Mouse (Mus musculus) ES-E14 (cell line): ENCODE data around the gene Borcs8. TPM values are rescaled to one million over a fixed set of nuclear protein-coding genes. Genes with fewer than 3 reads are reported as not detected.

ENCODE experiments used
- DNase-seq: peaks from one replicate; pipeline ENCODE4 v3.0.0-alpha.2; 2013; ENCODE audit warnings: low read depth, low spot score
- H3K27ac ChIP-seq: 2 replicates; pipeline ENCODE4 v1.5.1; 2012; ENCODE audit warnings: low read depth, mild to moderate bottlenecking, low read length, moderate library complexity, mixed read lengths; ENCODE audit not compliant: poor library complexity, insufficient read depth, severe bottlenecking
- H3K36me3 ChIP-seq: 2 replicates; pipeline ENCODE4 v1.6.1; 2012; ENCODE audit warnings: mild to moderate bottlenecking, low read length, moderate library complexity, mixed read lengths; ENCODE audit not compliant: control insufficient read depth, poor library complexity, insufficient read depth, severe bottlenecking
- H3K4me1 ChIP-seq, 2 experiments: fragments of 150-350 bp in 1 of 2; sonication (generic) in 1 of 2; 2 replicates each; pipeline ENCODE4 v1.6.1; 2012; ENCODE audit warnings: low read length in 2 of 2, mild to moderate bottlenecking in 1 of 2, mixed read lengths in 1 of 2; ENCODE audit not compliant: control insufficient read depth in 2 of 2, insufficient read depth in 2 of 2, poor library complexity in 1 of 2
- H3K4me3 ChIP-seq, 2 experiments: fragments of 150-350 bp in 1 of 2; sonication (generic) in 1 of 2; 2 replicates each; pipeline ENCODE4 v1.5.1; 2012; ENCODE audit warnings: low read length in 2 of 2, low read depth in 1 of 2, mild to moderate bottlenecking in 1 of 2, mixed read lengths in 1 of 2; ENCODE audit not compliant: insufficient read depth in 1 of 2, poor library complexity in 1 of 2, severe bottlenecking in 1 of 2
- H3K9ac ChIP-seq: 2 replicates; pipeline ENCODE4 v1.6.1; 2012; ENCODE audit warnings: low read depth, mild to moderate bottlenecking, low read length, mixed read lengths; ENCODE audit not compliant: poor library complexity, insufficient read depth, severe bottlenecking
- H3K9me3 ChIP-seq: fragments of 150-350 bp; sonication (generic); 2 replicates; pipeline ENCODE4 v1.6.1; 2012; ENCODE audit warnings: low read depth, mild to moderate bottlenecking, low read length; ENCODE audit not compliant: control insufficient read depth, insufficient read depth
- CHD2 ChIP-seq: IDR thresholded peaks from 2 replicates; pipeline ENCODE4 v1.6.1; 2014; ENCODE audit warnings: mild to moderate bottlenecking, low read depth, low read length, inconsistent platforms
- HCFC1 ChIP-seq: IDR thresholded peaks from 2 replicates; pipeline ENCODE4 v1.6.1; 2012; ENCODE audit warnings: low read length, inconsistent platforms, borderline replicate concordance; ENCODE audit not compliant: insufficient read depth
- MAFK ChIP-seq: IDR thresholded peaks from 2 replicates; pipeline ENCODE4 v1.6.1; 2014; ENCODE audit warnings: mild to moderate bottlenecking, low read depth, low read length, inconsistent platforms; ENCODE audit not compliant: insufficient read depth
- ZC3H11A ChIP-seq: IDR thresholded peaks from 2 replicates; pipeline ENCODE4 v1.6.1; 2012; ENCODE audit warnings: low read depth, mild to moderate bottlenecking, inconsistent platforms, low read length, borderline replicate concordance
- ZNF384 ChIP-seq: IDR thresholded peaks from 2 replicates; pipeline ENCODE4 v1.6.1; 2012; ENCODE audit warnings: low read depth, low read length, inconsistent platforms
- in situ Hi-C, 2 experiments: fragments of 600-800 bp; cut with MboI; formaldehyde crosslinking; loops; one replicate each; pipeline ENCODE4 v1.15.1; 2025; ENCODE audit warnings: low sequenced_read_pairs in 2 of 2, inconsistent platforms in 1 of 2; ENCODE audit not compliant: unreplicated experiment in 2 of 2
- total RNA-seq: library from RNA; depleted of rRNA; stranded (reverse); fragments of 300-350 nt; gene quantifications from 2 replicates; pipeline ENCODE4 v1.2.3, GENCODE M21; 2012

Borcs8 gene
- total RNA-seq, 1 experiment: 30.0 TPM

- Histone ChIP-seq H3K36me3 (no peaks in the 10 kb centered on the region), H3K27ac (no peak overlapping the region), H3K4me3 (peak overlapping the region; percentile 24 to 52; a peak in 3 of 4 replicates), H3K9me3 (no peaks in the 10 kb centered on the region), H3K9ac (no peak overlapping the region), H3K4me1 (peaks cover 1 to 8% of the 10 kb centered on the region in 2 experiments; a peak in 1 of 4 replicates)
- peak; percentile 59 for DNase-seq
- peak; percentile 37; the same call in 1 of the 2 replicates for TF ChIP-seq ZC3H11A
- TF ChIP-seq CHD2: no peak
- no peak for TF ChIP-seq HCFC1
- 0 out of 2 replicates have a peak, but pooled peaks have one; percentile 22 for TF ChIP-seq ZNF384
- no peak for TF ChIP-seq MAFK
- in situ Hi-C loops: no loop called here
Observed at GRCm38 (mm10) chr8:70166504-70167110, 27.3 kb downstream of the Borcs8 start.

GRCm38 (mm10) chr8:70170116-70170515, 30.8 kb downstream of the Borcs8 start:
- TF ChIP-seq MAFK (no peak), CHD2 (no peak), ZNF384 (no peak), HCFC1 (no peak), ZC3H11A (no peak)
- DNase-seq: no peak
- H3K27ac ChIP-seq: no peak overlapping the region
- H3K9me3 ChIP-seq: no peaks in the 10 kb centered on the region
- no peak overlapping the region for H3K9ac ChIP-seq
- in situ Hi-C loops: no loop called here
- H3K36me3 ChIP-seq: peaks cover 3% of the 10 kb centered on the region; the same call in 1 of the 2 replicates
- H3K4me1 ChIP-seq: peaks cover 1 to 13% of the 10 kb centered on the region in 2 experiments; a peak in 2 of 4 replicates
- H3K4me3 ChIP-seq: no peak overlapping the region

- in situ Hi-C loops: no loop called here
- no peak for TF ChIP-seq MAFK
- TF ChIP-seq CHD2: no peak
- TF ChIP-seq ZNF384: no peak
- TF ChIP-seq ZC3H11A: no peak
- TF ChIP-seq HCFC1: no peak
- Histone ChIP-seq H3K9me3 (no peaks in the 10 kb centered on the region), H3K4me1 (peaks cover 1 to 11% of the 10 kb centered on the region in 2 experiments; a peak in 2 of 4 replicates), H3K9ac (no peak overlapping the region), H3K4me3 (no peak overlapping the region), H3K36me3 (peaks cover 3% of the 10 kb centered on the region; the same call in 1 of the 2 replicates), H3K27ac (no peak overlapping the region)
- no peak for DNase-seq
Observed at GRCm38 (mm10) chr8:70170748-70171147, 31.4 kb downstream of the Borcs8 start.

GRCm38 (mm10) chr8:70171240-70171639, 31.9 kb downstream of the Borcs8 start:
- no peak overlapping the region for H3K4me3 ChIP-seq
- TF ChIP-seq CHD2: no peak
- TF ChIP-seq HCFC1: no peak
- TF ChIP-seq ZC3H11A: no peak
- no peak for TF ChIP-seq ZNF384
- no peak for TF ChIP-seq MAFK
- no peak for DNase-seq
- peaks cover 3% of the 10 kb centered on the region; the same call in 1 of the 2 replicates for H3K36me3 ChIP-seq
- no peak overlapping the region for H3K27ac ChIP-seq
- H3K9ac ChIP-seq: no peak overlapping the region
- H3K4me1 ChIP-seq: peaks cover 1 to 11% of the 10 kb centered on the region in 2 experiments; a peak in 2 of 4 replicates
- no peaks in the 10 kb centered on the region for H3K9me3 ChIP-seq
- in situ Hi-C loops: no loop called here
